Mouse (Mus musculus) frontal cortex, postnatal 25 days (tissue): ENCODE measurements around the gene Fam234b.
A peak's percentile ranks its signal among the peaks of the same experiment; 100 is the strongest.

Experiments used
- DNase-seq, 2 experiments: peaks; one replicate each; pipeline ENCODE4 v3.0.0; 2022; ENCODE audit warnings: low spot score in 2 of 2

The Fam234b gene

GRCm38 (mm10) chr6:135228465-135228941 is 30.7 kb downstream of the Fam234b start:
- no peak for DNase-seq

GRCm38 (mm10) chr6:135230586-135230985 is 32.8 kb downstream of the Fam234b start:
- DNase-seq: no peak

- DNase-seq: no peak
Measured at GRCm38 (mm10) chr6:135232443-135233182, 34.8 kb downstream of the Fam234b start.

- DNase-seq: no peak
Measured at GRCm38 (mm10) chr6:135235742-135236141, 38.0 kb downstream of the Fam234b start.

- no peak for DNase-seq
Measured at GRCm38 (mm10) chr6:135236576-135236975, 38.8 kb downstream of the Fam234b start.

GRCm38 (mm10) chr6:135237326-135237725 is 39.5 kb downstream of the Fam234b start:
- DNase-seq: no peak

- no peak for DNase-seq
Measured at GRCm38 (mm10) chr6:135238211-135238610, 40.4 kb downstream of the Fam234b start.

GRCm38 (mm10) chr6:135240361-135240760 is 42.6 kb downstream of the Fam234b start:
- DNase-seq: no peak

GRCm38 (mm10) chr6:135245586-135245985 is 47.8 kb downstream of the Fam234b start:
- no peak for DNase-seq

- no peak for DNase-seq
Measured at GRCm38 (mm10) chr6:135247861-135248260, 50.1 kb downstream of the Fam234b start.

- peak; percentile 52 to 65 for DNase-seq
Measured at GRCm38 (mm10) chr6:135249846-135250531, 52.2 kb downstream of the Fam234b start.

GRCm38 (mm10) chr6:135250926-135251699 is 53.3 kb downstream of the Fam234b start:
- DNase-seq: no peak

GRCm38 (mm10) chr6:135251849-135252727 is 54.3 kb downstream of the Fam234b start:
- DNase-seq: no peak

- peak; percentile 63 to 75 for DNase-seq
Measured at GRCm38 (mm10) chr6:135252728-135253077, 54.9 kb downstream of the Fam234b start.

- no peak for DNase-seq
Measured at GRCm38 (mm10) chr6:135254153-135254552, 56.4 kb downstream of the Fam234b start, which contains the start of gene Gsg1. Gene Gsg1, minus strand, starts transcription at chr6:135254351.

GRCm38 (mm10) chr6:135260435-135260834 is 62.7 kb downstream of the Fam234b start:
- DNase-seq: no peak

GRCm38 (mm10) chr6:135261124-135261523 is 63.3 kb downstream of the Fam234b start:
- no peak for DNase-seq

GRCm38 (mm10) chr6:135262565-135262964 is 64.8 kb downstream of the Fam234b start:
- DNase-seq: no peak

- DNase-seq: no peak
Measured at GRCm38 (mm10) chr6:135264136-135264535, 66.4 kb downstream of the Fam234b start.

GRCm38 (mm10) chr6:135266056-135266455 is 68.3 kb downstream of the Fam234b start:
- DNase-seq: no peak

- DNase-seq: no peak
Measured at GRCm38 (mm10) chr6:135267221-135267620, 69.4 kb downstream of the Fam234b start.
